In the genomic region with DNA sequence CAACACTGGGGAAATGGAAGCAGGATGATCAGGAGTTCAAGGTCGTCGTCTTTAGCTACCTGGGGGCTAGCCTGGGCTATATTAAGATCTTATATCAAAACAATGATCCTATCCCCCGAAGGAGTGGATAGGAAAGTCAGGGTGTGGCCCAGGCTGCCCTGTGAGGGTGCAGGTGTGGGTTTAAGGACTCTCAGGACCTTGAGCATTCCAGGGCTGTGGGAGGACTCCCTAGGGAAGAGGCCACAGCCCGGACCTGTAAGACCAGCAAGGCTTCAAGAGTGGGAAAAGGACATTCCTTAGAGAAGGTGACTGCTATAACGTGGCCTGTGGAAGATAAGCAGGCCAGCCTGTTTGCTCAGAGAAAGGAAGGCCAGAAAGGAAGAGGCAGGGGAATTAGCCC, we compare ENCODE assay signal across 27 mouse cellular contexts. TPM values are rescaled to one million over a fixed set of nuclear protein-coding genes. Genes with fewer than 3 reads are reported as not detected.
DNase-seq lines count a peak whose midpoint lies in the region; ATAC-seq and TF ChIP-seq lines count a peak whose summit lies in the region.
"Had no signal": no experiment of that assay in that cellular context is flagged by ENCODE, and none has a peak within 500 bp of the region (broad histone marks: within the 10 kb centered on the region; RNA-seq: fewer than 3 reads in every experiment).

No protein-coding gene starts in this region.

- ATAC-seq in heart, postnatal 0 days (ENCODE audit: insufficient read depth, low read depth) = peak; percentile 25; the same call in 1 of the 2 replicates
- no peak for ATAC-seq in lung, embryonic 15.5 days (ENCODE audit: borderline replicate concordance, extremely low read depth, low FRiP score, low TSS enrichment)
- ATAC-seq in stomach, embryonic 16.5 days (ENCODE audit: insufficient read depth, low FRiP score) = no peak
- ATAC-seq: CD4-positive, CD25-positive, alpha-beta regulatory T cell, adult 4 months; forebrain, postnatal 0 days had no signal

- no peak overlapping the region for H3K4me2 ChIP-seq in heart, postnatal 0 days (ENCODE audit: low read depth, low read length)
- peak overlapping the region; percentile 51 for H3K4me2 ChIP-seq in lung, embryonic 15.5 days
- H3K4me2 ChIP-seq in stomach, embryonic 16.5 days (ENCODE audit: low read depth, low read length) = peak overlapping the region; percentile 38; the same call in 1 of the 2 replicates

- DNase-seq in heart, postnatal 0 days (ENCODE audit: low spot score) = no peak
- no peak for DNase-seq in heart, postnatal 14 days
- DNase-seq in lung, adult 2 months = no peak
- DNase-seq in ZHBTc4 (ENCODE audit: low read depth, low spot score) = peak; percentile 50
- DNase-seq in left cerebral cortex, adult 9 months (ENCODE audit: low spot score in 2 of 2) = no peak
- DNase-seq: adrenal gland, adult 8-10 months; cerebellum, postnatal 10 days; forebrain, postnatal 0 days; right cerebral cortex, postnatal 14 days; spleen, adult 18-20 months had no signal

- H3K4me1 ChIP-seq in heart, postnatal 0 days (ENCODE audit: control insufficient read depth, insufficient read depth) = peaks cover 6% of the 10 kb centered on the region; the same call in 1 of the 2 replicates
- H3K4me1 ChIP-seq in lung, embryonic 15.5 days = peaks cover 17% of the 10 kb centered on the region
- H3K4me1 ChIP-seq in lung, adult 2 months (ENCODE audit: control insufficient read depth, insufficient read depth, low read length) = peaks cover 5% of the 10 kb centered on the region; the same call in 1 of the 2 replicates
- peaks cover 13% of the 10 kb centered on the region for H3K4me1 ChIP-seq in stomach, embryonic 16.5 days (ENCODE audit: control insufficient read depth, insufficient read depth, low read length)

- H3K36me3 ChIP-seq in heart, postnatal 0 days (replicated peaks; ENCODE audit: control insufficient read depth, insufficient read depth, low read length) = no peaks in the 10 kb centered on the region
- H3K36me3 ChIP-seq in lung, embryonic 15.5 days = no peaks in the 10 kb centered on the region
- no peaks in the 10 kb centered on the region for H3K36me3 ChIP-seq in stomach, embryonic 16.5 days (ENCODE audit: control insufficient read depth, insufficient read depth, low read length)
- H3K36me3 ChIP-seq: forebrain, embryonic 10.5 days; midbrain, embryonic 10.5 days had no signal

- TF ChIP-seq CTCF in heart, postnatal 0 days (IDR thresholded peaks at IDR 0.05; ENCODE audit: low read depth) = no peak
- TF ChIP-seq CTCF in lung, adult 2 months (IDR thresholded peaks at IDR 0.05; ENCODE audit: insufficient read depth, low read length) = no peak

- H3K4me3 ChIP-seq in heart, postnatal 0 days (ENCODE audit: low read depth, low read length) = no peak overlapping the region
- peak overlapping the region; percentile 48; the same call in 1 of the 2 replicates for H3K4me3 ChIP-seq in lung, embryonic 15.5 days
- H3K4me3 ChIP-seq in lung, adult 2 months (replicated peaks; ENCODE audit: extremely low read depth, low read depth, low read length) = no peak overlapping the region
- peak overlapping the region; percentile 54; the same call in 1 of the 2 replicates for H3K4me3 ChIP-seq in stomach, embryonic 16.5 days (replicated peaks; ENCODE audit: low read length)
- H3K4me3 ChIP-seq: forebrain, embryonic 10.5 days; midbrain, embryonic 10.5 days had no signal

- WGBS in heart, postnatal 0 days = 55% methylated on average over 5 of the region's 5 CpGs
- WGBS in lung, embryonic 15.5 days = 58% methylated on average over 5 of the region's 5 CpGs
- 52% methylated on average over 5 of the region's 5 CpGs for WGBS in lung, adult 2 months
- WGBS in stomach, embryonic 16.5 days = 50% methylated on average over 5 of the region's 5 CpGs

- H3K9ac ChIP-seq in heart, postnatal 0 days (replicated peaks; ENCODE audit: low read depth, low read length) = no peak overlapping the region
- no peak overlapping the region for H3K9ac ChIP-seq in lung, embryonic 15.5 days
- no peak overlapping the region for H3K9ac ChIP-seq in stomach, embryonic 16.5 days (ENCODE audit: low read length)
- H3K9ac ChIP-seq: forebrain, postnatal 0 days; liver, embryonic 14.5 days had no signal

- no peak for TF ChIP-seq EP300 in heart, postnatal 0 days (IDR thresholded peaks at IDR 0.05; ENCODE audit: low read depth)

- TF ChIP-seq POLR2A in lung, adult 2 months (IDR thresholded peaks at IDR 0.05; ENCODE audit: borderline replicate concordance, extremely low read depth, low read depth, low read length) = no peak

- intact Hi-C loops in heart, postnatal 14 days (cut with DNase I) = no loop called here

- H3K27me3 ChIP-seq in heart, postnatal 0 days (ENCODE audit: control insufficient read depth, insufficient read depth, low read length) = peaks cover 16% of the 10 kb centered on the region
- peaks cover 18% of the 10 kb centered on the region for H3K27me3 ChIP-seq in lung, embryonic 15.5 days
- no peaks in the 10 kb centered on the region for H3K27me3 ChIP-seq in stomach, embryonic 16.5 days (ENCODE audit: control insufficient read depth, insufficient read depth, low read length)

- no peaks in the 10 kb centered on the region for H3K9me3 ChIP-seq in heart, postnatal 0 days (replicated peaks; ENCODE audit: control insufficient read depth, low read length)
- H3K9me3 ChIP-seq in lung, embryonic 15.5 days = no peaks in the 10 kb centered on the region
- H3K9me3 ChIP-seq in stomach, embryonic 16.5 days (replicated peaks; ENCODE audit: control insufficient read depth, low read length) = no peaks in the 10 kb centered on the region
- H3K9me3 ChIP-seq: forebrain, embryonic 10.5 days; midbrain, embryonic 10.5 days had no signal

- no peak overlapping the region for H3K27ac ChIP-seq in heart, postnatal 0 days (ENCODE audit: low read depth)
- H3K27ac ChIP-seq in lung, embryonic 15.5 days = peak overlapping the region; percentile 17; the same call in 1 of the 2 replicates
- H3K27ac ChIP-seq in stomach, embryonic 16.5 days (ENCODE audit: low read length) = peak overlapping the region; percentile 37
- H3K27ac ChIP-seq: forebrain, embryonic 10.5 days; liver, embryonic 14.5 days; macrophage; midbrain, embryonic 10.5 days had no signal

RNA-seq across cellular contexts. Expression of a gene that starts 2.6 kb away (rescaled TPM):
- total RNA-seq in heart, postnatal 0 days (2014; rRNA removed; ENCODE audit: low replicate concordance) = 0.12 and 10.2 TPM in 2 replicates
- polyA plus RNA-seq in heart, postnatal 0 days (2015; fragmentation: Nextera tagmentation; extraction: Ambion mirVana) = 0.18 TPM in 1 of 2 replicates, not detected in the other
- under 1 TPM; 0.14 to 0.59 TPM for total RNA-seq in heart, postnatal 14 days (2021)
- 31.7 and 34.3 TPM in 2 replicates for polyA plus RNA-seq in lung, embryonic 15.5 days (2015; fragmentation: Nextera tagmentation; extraction: Ambion mirVana)
- 9.2 and 18.9 TPM in 2 replicates for polyA plus RNA-seq in lung, adult 2 months (2012; rRNA removed)
- 73.1 and 90.8 TPM in 2 replicates for polyA plus RNA-seq in stomach, embryonic 16.5 days (2015; fragmentation: Nextera tagmentation; extraction: Ambion mirVana)
- total RNA-seq: adrenal gland, adult 8-10 months; forebrain, postnatal 0 days; gastrocnemius, postnatal 4 days; layer of hippocampus, postnatal 14 days; left cerebral cortex, postnatal 25 days had no signal
- polyA plus RNA-seq: forebrain, postnatal 0 days; macrophage; midbrain, postnatal 0 days had no signal

RNA-seq across cellular contexts. Expression of a gene that starts 12.0 kb away (rescaled TPM):
- total RNA-seq in heart, postnatal 0 days (2014; rRNA removed; ENCODE audit: low replicate concordance) = 4.6 and 9.4 TPM in 2 replicates
- polyA plus RNA-seq in heart, postnatal 0 days (2015; fragmentation: Nextera tagmentation; extraction: Ambion mirVana) = 6.4 and 8.3 TPM in 2 replicates
- total RNA-seq in heart, postnatal 14 days (2021) = 1 to 10 TPM; 5.7 to 5.9 TPM
- 24.7 TPM in 2 replicates for polyA plus RNA-seq in lung, embryonic 15.5 days (2015; fragmentation: Nextera tagmentation; extraction: Ambion mirVana)
- polyA plus RNA-seq in lung, adult 2 months (2012; rRNA removed) = 16.3 and 23.2 TPM in 2 replicates
- polyA plus RNA-seq in stomach, embryonic 16.5 days (2015; fragmentation: Nextera tagmentation; extraction: Ambion mirVana) = 14.1 and 14.8 TPM in 2 replicates

RNA-seq across cellular contexts. Expression of a gene that starts 28.9 kb away (rescaled TPM):
- total RNA-seq in heart, postnatal 0 days (2014; rRNA removed; ENCODE audit: low replicate concordance) = not detected in 2 replicates
- polyA plus RNA-seq in heart, postnatal 0 days (2015; fragmentation: Nextera tagmentation; extraction: Ambion mirVana) = 0.18 and 0.22 TPM in 2 replicates
- total RNA-seq in heart, postnatal 14 days (2021) = not detected
- polyA plus RNA-seq in lung, embryonic 15.5 days (2015; fragmentation: Nextera tagmentation; extraction: Ambion mirVana) = 0.65 and 1.6 TPM in 2 replicates
- not detected in 2 replicates for polyA plus RNA-seq in lung, adult 2 months (2012; rRNA removed)
- polyA plus RNA-seq in stomach, embryonic 16.5 days (2015; fragmentation: Nextera tagmentation; extraction: Ambion mirVana) = 8.6 and 13.5 TPM in 2 replicates
- total RNA-seq: adrenal gland, adult 8-10 months; forebrain, postnatal 0 days; gastrocnemius, postnatal 4 days; layer of hippocampus, postnatal 14 days; left cerebral cortex, postnatal 25 days; midbrain, postnatal 0 days; neutrophil, adult 5-6 weeks had no signal
- polyA plus RNA-seq: CD4-positive, CD25-positive, alpha-beta regulatory T cell, adult 4 months; forebrain, postnatal 0 days; macrophage; midbrain, postnatal 0 days had no signal

RNA-seq across cellular contexts. Expression of a gene that starts 37.6 kb away (rescaled TPM):
- not detected in 2 replicates for total RNA-seq in heart, postnatal 0 days (2014; rRNA removed; ENCODE audit: low replicate concordance)
- polyA plus RNA-seq in heart, postnatal 0 days (2015; fragmentation: Nextera tagmentation; extraction: Ambion mirVana) = not detected in 2 replicates
- total RNA-seq in heart, postnatal 14 days (2021) = not detected
- not detected in 2 replicates for polyA plus RNA-seq in lung, embryonic 15.5 days (2015; fragmentation: Nextera tagmentation; extraction: Ambion mirVana)
- polyA plus RNA-seq in lung, adult 2 months (2012; rRNA removed) = not detected in 2 replicates
- polyA plus RNA-seq in stomach, embryonic 16.5 days (2015; fragmentation: Nextera tagmentation; extraction: Ambion mirVana) = not detected in 2 replicates
- total RNA-seq: adrenal gland, adult 8-10 months; forebrain, postnatal 0 days; gastrocnemius, postnatal 4 days; layer of hippocampus, postnatal 14 days; left cerebral cortex, postnatal 25 days; midbrain, postnatal 0 days; neutrophil, adult 5-6 weeks had no signal
- polyA plus RNA-seq: CD4-positive, CD25-positive, alpha-beta regulatory T cell, adult 4 months; forebrain, embryonic 10.5 days; forebrain, postnatal 0 days; heart, embryonic 16.5 days; hindbrain, embryonic 11.5 days; large intestine, adult 2 months; limb, embryonic 14.5 days; macrophage; midbrain, embryonic 10.5 days; thymus, postnatal 0 days had no signal

RNA-seq across cellular contexts. Expression of a gene that starts 41.8 kb away (rescaled TPM):
- total RNA-seq in heart, postnatal 0 days (2014; rRNA removed; ENCODE audit: low replicate concordance) = 3.8 and 15.2 TPM in 2 replicates
- polyA plus RNA-seq in heart, postnatal 0 days (2015; fragmentation: Nextera tagmentation; extraction: Ambion mirVana) = 1.4 and 4.5 TPM in 2 replicates
- total RNA-seq in heart, postnatal 14 days (2021) = 1 to 10 TPM in 1 of 2 experiments, under 1 TPM in 1; 0.22 to 1.4 TPM
- 241 and 259 TPM in 2 replicates for polyA plus RNA-seq in lung, embryonic 15.5 days (2015; fragmentation: Nextera tagmentation; extraction: Ambion mirVana)
- 333 and 552 TPM in 2 replicates for polyA plus RNA-seq in lung, adult 2 months (2012; rRNA removed)
- 83.9 and 89.2 TPM in 2 replicates for polyA plus RNA-seq in stomach, embryonic 16.5 days (2015; fragmentation: Nextera tagmentation; extraction: Ambion mirVana)
- total RNA-seq: neutrophil, adult 5-6 weeks had no signal
- polyA plus RNA-seq: CD4-positive, CD25-positive, alpha-beta regulatory T cell, adult 4 months; macrophage had no signal

Comparison
In these comparisons a context has a peak if more than half of its experiments do, and no peak if none do; other contexts are left out.
1. H3K4me3 ChIP-seq: peak in lung, embryonic 15.5 days (single experiment) and stomach, embryonic 16.5 days (single experiment); none in heart, postnatal 0 days (single experiment) and lung, adult 2 months (single experiment).